Mouse (Mus musculus): ENCODE results near the gene Tsku. TPM values are rescaled to one million over a fixed set of nuclear protein-coding genes. Genes with fewer than 3 reads are reported as not detected.

Gene Tsku
- polyA plus RNA-seq, 1 experiment from 2014 or later = 8.2 TPM

Other genes with a start within 250 kb of the Tsku start
- gene Myo7a, start 241.8 kb downstream of the Tsku start, polyA plus RNA-seq (2015; fragmentation: Nextera tagmentation; extraction: Ambion mirVana) = 21.5 and 25.7 TPM in 2 replicates
- gene Omp, start 215.8 kb downstream of the Tsku start, polyA plus RNA-seq (2015; fragmentation: Nextera tagmentation; extraction: Ambion mirVana) = 0.23 and 0.49 TPM in 2 replicates
- gene Capn5, start 183.1 kb downstream of the Tsku start, polyA plus RNA-seq (2015; fragmentation: Nextera tagmentation; extraction: Ambion mirVana) = 10.2 TPM in 2 replicates
- gene B3gnt6, start 161.8 kb downstream of the Tsku start, polyA plus RNA-seq (2015; fragmentation: Nextera tagmentation; extraction: Ambion mirVana) = 0.05 and 0.06 TPM in 2 replicates
- gene Acer3, start 40.1 kb downstream of the Tsku start, polyA plus RNA-seq (2015; fragmentation: Nextera tagmentation; extraction: Ambion mirVana) = 20.0 and 20.5 TPM in 2 replicates
- gene Gucy2d, start 79.1 kb upstream of the Tsku start, polyA plus RNA-seq (2015; fragmentation: Nextera tagmentation; extraction: Ambion mirVana) = 0.68 and 1.2 TPM in 2 replicates
- gene Lrrc32, start 128.0 kb upstream of the Tsku start, polyA plus RNA-seq (2015; fragmentation: Nextera tagmentation; extraction: Ambion mirVana) = 12.4 and 12.5 TPM in 2 replicates

Data from intestine, embryonic 15.5 days (tissue).